Mouse (Mus musculus) MEL (cell line): Measurements from ENCODE around the gene Wdr5b. TPM values are rescaled to one million over a fixed set of nuclear protein-coding genes. Genes with fewer than 3 reads are reported as not detected.
A peak's percentile ranks its signal among the peaks of the same experiment; 100 is the strongest.

Experiments
- DNase-seq: peaks from one replicate; pipeline ENCODE4 v3.0.0; 2011; ENCODE audit warnings: low read depth, low spot score
- H3K27ac ChIP-seq: 2 replicates; pipeline ENCODE4 v1.5.1; 2012; ENCODE audit warnings: low read depth, mild to moderate bottlenecking, control low read depth, low read length, moderate library complexity; ENCODE audit not compliant: control insufficient read depth
- H3K27me3 ChIP-seq, 2 experiments: fragments of 150-350 bp in 1 of 2; sonication (generic) in 1 of 2; 2 replicates each; pipeline ENCODE4 v1.6.1; 2012; ENCODE audit warnings: low read length in 2 of 2, mild to moderate bottlenecking in 2 of 2, improper control_type of control experiment in 1 of 2, moderate library complexity in 1 of 2; ENCODE audit not compliant: insufficient read depth in 2 of 2, control insufficient read depth in 1 of 2
- H3K36me3 ChIP-seq, 2 experiments: 2 replicates each; pipeline ENCODE4 v1.6.1; 2012 to 2014; ENCODE audit warnings: low read length in 2 of 2, improper control_type of control experiment in 1 of 2, inconsistent platforms in 1 of 2, mild to moderate bottlenecking in 1 of 2; ENCODE audit not compliant: insufficient read depth in 2 of 2, control insufficient read depth in 1 of 2
- H3K4me1 ChIP-seq, 2 experiments: fragments of 150-350 bp in 1 of 2; sonication (generic) in 1 of 2; 2 replicates each; pipeline ENCODE4 v1.6.1; 2012; ENCODE audit warnings: low read length in 2 of 2, improper control_type of control experiment in 1 of 2, mild to moderate bottlenecking in 1 of 2; ENCODE audit not compliant: insufficient read depth in 2 of 2, control insufficient read depth in 1 of 2
- H3K4me3 ChIP-seq, 2 experiments: fragments of 150-350 bp in 1 of 2; sonication (generic) in 1 of 2; 2 replicates each; pipeline ENCODE4 v1.5.1; 2012; ENCODE audit warnings: low read depth in 2 of 2, low read length in 2 of 2, mild to moderate bottlenecking in 2 of 2, moderate library complexity in 2 of 2, control low read depth in 1 of 2, improper control_type of control experiment in 1 of 2; ENCODE audit not compliant: control insufficient read depth in 1 of 2, insufficient read depth in 1 of 2
- H3K79me2 ChIP-seq: 2 replicates; pipeline ENCODE4 v1.6.1; 2012; ENCODE audit warnings: mild to moderate bottlenecking, low read length, moderate library complexity; ENCODE audit not compliant: control insufficient read depth, poor library complexity, insufficient read depth
- H3K9ac ChIP-seq: 2 replicates; pipeline ENCODE4 v1.6.1; 2012; ENCODE audit warnings: low read depth, mild to moderate bottlenecking, control low read depth, low read length, moderate library complexity; ENCODE audit not compliant: control insufficient read depth, poor library complexity, severe bottlenecking
- H3K9me3 ChIP-seq: fragments of 150-350 bp; sonication (generic); replicated peaks from 2 replicates; pipeline ENCODE4 v1.6.1; 2012; ENCODE audit warnings: mild to moderate bottlenecking, low read length, improper control_type of control experiment, moderate library complexity; ENCODE audit not compliant: insufficient read depth
- BHLHE40 ChIP-seq: IDR thresholded peaks from 2 replicates; pipeline ENCODE4 v1.6.1; 2012; ENCODE audit warnings: low read depth, mild to moderate bottlenecking, inconsistent platforms, low read length, improper control_type of control experiment, borderline replicate concordance
- CHD1 ChIP-seq: IDR thresholded peaks from 2 replicates; pipeline ENCODE4 v1.6.1; 2012; ENCODE audit warnings: low read depth, mild to moderate bottlenecking, inconsistent platforms, low read length, improper control_type of control experiment
- CHD2 ChIP-seq: IDR thresholded peaks from 2 replicates; pipeline ENCODE4 v1.6.1; 2011; ENCODE audit warnings: low read length, improper control_type of control experiment
- CTCF ChIP-seq, 3 experiments: IDR thresholded peaks in 2 of 3; conservative IDR thresholded peaks in 1 of 3; 2 replicates each; pipeline ENCODE4 v1.5.1; 2011 to 2012; ENCODE audit warnings: low read length in 3 of 3, low read depth in 2 of 3, mild to moderate bottlenecking in 2 of 3, improper control_type of control experiment in 1 of 3, inconsistent platforms in 1 of 3, mixed read lengths in 1 of 3, moderate library complexity in 1 of 3; ENCODE audit not compliant: control insufficient read depth in 1 of 3, insufficient read depth in 1 of 3, poor library complexity in 1 of 3, severe bottlenecking in 1 of 3
- E2F4 ChIP-seq: IDR thresholded peaks from 2 replicates; pipeline ENCODE4 v1.6.1; 2011; ENCODE audit warnings: low read depth, low read length, improper control_type of control experiment, borderline replicate concordance
- GABPA ChIP-seq: IDR thresholded peaks from 2 replicates; pipeline ENCODE4 v1.6.1; 2012; ENCODE audit warnings: low read depth, mild to moderate bottlenecking, inconsistent platforms, low read length, improper control_type of control experiment, moderate library complexity
- KAT2A ChIP-seq: conservative IDR thresholded peaks from 2 replicates; pipeline ENCODE4 v1.6.1; 2012; ENCODE audit warnings: low read depth, low read length, improper control_type of control experiment, inconsistent platforms
- MEF2A ChIP-seq: IDR thresholded peaks from 2 replicates; pipeline ENCODE4 v1.6.1; 2014; ENCODE audit warnings: low read depth, mild to moderate bottlenecking, inconsistent platforms, low read length, improper control_type of control experiment; ENCODE audit not compliant: poor library complexity, insufficient replicate concordance, severe bottlenecking; ENCODE audit errors: extremely low read depth
- MXI1 ChIP-seq: IDR thresholded peaks from 2 replicates; pipeline ENCODE4 v1.6.1; 2011; ENCODE audit warnings: mild to moderate bottlenecking, low read depth, low read length, improper control_type of control experiment
- NELFE ChIP-seq: IDR thresholded peaks from 2 replicates; pipeline ENCODE4 v1.6.1; 2011; ENCODE audit warnings: low read depth, low read length, improper control_type of control experiment
- NRF1 ChIP-seq: IDR thresholded peaks from 2 replicates; pipeline ENCODE4 v1.6.1; 2014; ENCODE audit warnings: low read depth, mild to moderate bottlenecking, inconsistent platforms, low read length, improper control_type of control experiment, moderate library complexity; ENCODE audit not compliant: poor library complexity, insufficient read depth, severe bottlenecking
- POLR2A ChIP-seq, 2 experiments: IDR thresholded peaks; 2 replicates each; pipeline ENCODE4 v1.6.1; 2011 to 2012; ENCODE audit warnings: low read length in 2 of 2, mild to moderate bottlenecking in 2 of 2, control low read depth in 1 of 2, improper control_type of control experiment in 1 of 2, low read depth in 1 of 2, moderate library complexity in 1 of 2; ENCODE audit not compliant: control insufficient read depth in 1 of 2, insufficient read depth in 1 of 2, poor library complexity in 1 of 2
- POLR2AphosphoS2 ChIP-seq: IDR thresholded peaks from 2 replicates; pipeline ENCODE4 v1.6.1; 2011; ENCODE audit warnings: low read length, improper control_type of control experiment
- RAD21 ChIP-seq: IDR thresholded peaks from 2 replicates; pipeline ENCODE4 v1.6.1; 2011; ENCODE audit warnings: mild to moderate bottlenecking, low read depth, low read length, improper control_type of control experiment
- SMC3 ChIP-seq: IDR thresholded peaks from 2 replicates; pipeline ENCODE4 v1.6.1; 2011; ENCODE audit warnings: low read depth, low read length, improper control_type of control experiment
- TBP ChIP-seq: IDR thresholded peaks from 2 replicates; pipeline ENCODE4 v1.8.0; 2011; ENCODE audit warnings: low read depth, low read length, improper control_type of control experiment
- TCF12 ChIP-seq: IDR thresholded peaks from 2 replicates; pipeline ENCODE4 v1.6.1; 2014; ENCODE audit warnings: low read depth, mild to moderate bottlenecking, inconsistent platforms, low read length, improper control_type of control experiment, moderate library complexity
- USF1 ChIP-seq: IDR thresholded peaks from 2 replicates; pipeline ENCODE4 v1.6.1; 2014; ENCODE audit warnings: low read depth, mild to moderate bottlenecking, inconsistent platforms, low read length, improper control_type of control experiment, moderate library complexity
- USF2 ChIP-seq, 2 experiments: IDR thresholded peaks; 2 replicates each; pipeline ENCODE4 v1.6.1; 2011 to 2012; ENCODE audit warnings: improper control_type of control experiment in 2 of 2, low read length in 2 of 2, borderline replicate concordance in 1 of 2, inconsistent platforms in 1 of 2, low read depth in 1 of 2, mild to moderate bottlenecking in 1 of 2; ENCODE audit not compliant: insufficient read depth in 1 of 2
- ZC3H11A ChIP-seq: IDR thresholded peaks from 2 replicates; pipeline ENCODE4 v1.6.1; 2012; ENCODE audit warnings: low read depth, mild to moderate bottlenecking, inconsistent platforms, low read length, improper control_type of control experiment
- ZKSCAN1 ChIP-seq: IDR thresholded peaks from 2 replicates; pipeline ENCODE4 v1.6.1; 2012; ENCODE audit warnings: low read depth, mild to moderate bottlenecking, inconsistent platforms, low read length, improper control_type of control experiment, moderate library complexity
- ZMIZ1 ChIP-seq: IDR thresholded peaks from 2 replicates; pipeline ENCODE4 v1.6.1; 2012; ENCODE audit warnings: low read depth, mild to moderate bottlenecking, inconsistent platforms, low read length, improper control_type of control experiment, moderate library complexity
- polyA plus RNA-seq, 2 experiments: library from polyadenylated mRNA; stranded (reverse) in 1 of 2; unstranded in 1 of 2; fragments of >175 nt in 1 of 2; fragments of >200 nt in 1 of 2; gene quantifications; 2 replicates each; pipeline versions ENCODE4 v1.2.1 to v1.2.4; 2012; ENCODE audit warnings: low replicate concordance in 2 of 2, low read depth in 1 of 2; ENCODE audit not compliant: insufficient read length in 2 of 2, insufficient read depth in 1 of 2, missing spikeins in 1 of 2
- total RNA-seq: library from RNA; depleted of rRNA; stranded (reverse); fragments of 300-350 nt; gene quantifications from 2 replicates; pipeline ENCODE4 v1.2.3, GENCODE M21; 2012

Wdr5b gene
- total and polyA plus RNA-seq, 3 experiments = 1.7 to 3.3 TPM; not detected in 1

- TF ChIP-seq CTCF (IDR thresholded peaks at IDR 0.05 in 2 of 3, conservative IDR thresholded peaks at IDR 0.05 in 1 of 3; ENCODE audit: control insufficient read depth in 1 of 3, insufficient read depth in 1 of 3, low read depth in 2 of 3, low read length in 3 of 3, poor library complexity in 1 of 3, severe bottlenecking in 1 of 3) (peak in 2 of 3 experiments; percentile 8 to 12; a peak in 1 of 6 replicates), USF2 (IDR thresholded peaks at IDR 0.05; ENCODE audit: borderline replicate concordance in 1 of 2, insufficient read depth in 1 of 2, low read depth in 1 of 2, low read length in 2 of 2) (no peak), SMC3 (0 out of 2 replicates have a peak, but pooled peaks have one; percentile 15)
- TF ChIP-seq, all 39 proteins: peak for 2
- Histone ChIP-seq H3K27me3 (no peaks in the 10 kb centered on the region), H3K9ac (no peak overlapping the region), H3K27ac (no peak overlapping the region), H3K4me1 (no peaks in the 10 kb centered on the region), H3K36me3 (peaks cover 0 to 7% of the 10 kb centered on the region in 2 experiments; a peak in 3 of 4 replicates), H3K79me2 (no peaks in the 10 kb centered on the region), H3K9me3 (no peaks in the 10 kb centered on the region), H3K4me3 (no peak overlapping the region)
- no peak for DNase-seq
Measured at GRCm38 (mm10) chr16:36047538-36047937, 6.5 kb downstream of the Wdr5b start.

- no peak overlapping the region for H3K4me3 ChIP-seq
- peaks cover 0 to 7% of the 10 kb centered on the region in 2 experiments; a peak in 2 of 4 replicates for H3K36me3 ChIP-seq
- DNase-seq = no peak
- no peak overlapping the region for H3K27ac ChIP-seq
- H3K79me2 ChIP-seq = no peaks in the 10 kb centered on the region
- no peak overlapping the region for H3K9ac ChIP-seq
- no peaks in the 10 kb centered on the region for H3K4me1 ChIP-seq
- no peaks in the 10 kb centered on the region for H3K27me3 ChIP-seq
- H3K9me3 ChIP-seq = no peaks in the 10 kb centered on the region
- TF ChIP-seq ZMIZ1 = no peak
- TF ChIP-seq GABPA = no peak
- TF ChIP-seq MEF2A = no peak
- TF ChIP-seq RAD21 = no peak
- no peak for TF ChIP-seq BHLHE40
- TF ChIP-seq ZC3H11A = no peak
- no peak for TF ChIP-seq POLR2A (IDR thresholded peaks at IDR 0.05; ENCODE audit: control insufficient read depth in 1 of 2, insufficient read depth in 1 of 2, low read depth in 1 of 2, low read length in 2 of 2, poor library complexity in 1 of 2)
- no peak for TF ChIP-seq CHD2
- TF ChIP-seq TCF12 = no peak
- TF ChIP-seq MXI1 = no peak
- no peak for TF ChIP-seq E2F4
- TF ChIP-seq ZKSCAN1 = no peak
- TF ChIP-seq KAT2A = no peak
- TF ChIP-seq CHD1 = no peak
- TF ChIP-seq POLR2AphosphoS2 = no peak
- TF ChIP-seq NELFE = no peak
- TF ChIP-seq TBP = no peak
- no peak for TF ChIP-seq USF1
- no peak for TF ChIP-seq USF2 (IDR thresholded peaks at IDR 0.05; ENCODE audit: borderline replicate concordance in 1 of 2, insufficient read depth in 1 of 2, low read depth in 1 of 2, low read length in 2 of 2)
- TF ChIP-seq NRF1 = no peak
- TF ChIP-seq, all 39 proteins: peak for 0
Measured at GRCm38 (mm10) chr16:36051491-36051890, 10.5 kb downstream of the Wdr5b start.
